Mouse (Mus musculus): Measurements from ENCODE around the gene Palm.
"Not testable (repeated sequence)": the region's sequence is repeated elsewhere in the genome, so short reads cannot be mapped to it uniquely, and the experiment has no call there.

DNA sequence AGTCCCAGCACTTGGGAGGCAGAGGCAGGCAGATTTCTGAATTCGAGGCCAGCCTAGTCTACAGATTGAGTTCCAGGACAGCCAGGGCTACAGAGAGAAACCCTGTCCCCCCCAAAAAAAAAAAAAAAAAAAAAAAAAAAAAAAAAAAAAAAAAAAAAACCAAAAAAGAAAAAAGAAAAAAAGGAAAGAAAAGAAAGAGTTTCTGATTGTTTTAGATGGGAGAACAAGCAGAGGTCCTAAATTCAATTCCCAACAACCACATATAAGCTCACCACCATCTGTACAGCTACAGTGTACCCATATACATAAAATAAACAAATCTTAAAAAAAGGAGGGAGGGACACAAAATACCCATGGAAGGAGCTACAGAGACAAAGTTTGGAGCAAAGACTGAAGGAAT lies 33.7 kb upstream of the Palm start:
- TF ChIP-seq CTCF, EP300 (IDR thresholded peaks at IDR 0.05; ENCODE audit: low read depth): not testable (repeated sequence)
